Mouse (Mus musculus) G1E (cell line): Measurements from ENCODE around the gene Krt35.

ENCODE experiments used
- CTCF ChIP-seq: IDR thresholded peaks from 2 replicates; pipeline ENCODE4 v1.5.1; 2012; ENCODE audit warnings: low read depth, low read length, inconsistent platforms, mixed read lengths
- GATA1 ChIP-seq: IDR thresholded peaks from 2 replicates; pipeline ENCODE4 v1.6.1; 2012; ENCODE audit warnings: borderline replicate concordance, low read length, inconsistent platforms, mixed read lengths
- GATA2 ChIP-seq: IDR thresholded peaks from 2 replicates; pipeline ENCODE4 v1.6.1; 2012; ENCODE audit warnings: low read depth, low read length, inconsistent platforms, borderline replicate concordance
- TAL1 ChIP-seq: conservative IDR thresholded peaks from 2 replicates; pipeline ENCODE4 v1.6.1; 2012; ENCODE audit warnings: low read depth, low read length, inconsistent platforms, mixed read lengths

DNA sequence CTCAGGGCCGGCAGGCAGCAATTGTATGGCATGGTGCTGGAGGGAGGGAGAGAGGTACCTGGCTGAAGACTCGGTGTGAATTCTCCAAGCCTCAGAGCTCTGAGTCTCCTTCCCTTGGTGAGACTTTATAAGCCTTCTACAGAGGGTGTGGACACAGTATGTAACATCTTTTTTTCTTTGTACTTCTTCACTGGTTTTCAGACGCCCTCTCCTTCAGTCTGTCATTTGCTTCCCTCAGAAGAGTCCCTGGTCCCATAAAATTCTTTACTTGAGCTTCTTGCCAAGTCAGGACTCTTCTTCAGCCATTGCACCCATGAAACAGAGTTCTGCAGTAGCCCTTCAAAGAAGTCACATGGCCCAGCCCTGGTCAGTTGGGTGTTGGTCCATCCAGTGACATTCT is 45.6 kb downstream of the Krt35 start, which contains the start of gene Krt31:
- TF ChIP-seq CTCF (no peak), GATA1 (no peak), GATA2 (no peak), TAL1 (no peak)
